Mouse (Mus musculus) forebrain, embryonic 12.5 days (tissue): ENCODE measurements around the gene Twf2. TPM values are rescaled to one million over a fixed set of nuclear protein-coding genes. Genes with fewer than 3 reads are reported as not detected.

Experiments
- ATAC-seq: fragments of 200-750 bp; cut with Nextera tagmentation; 2 replicates; pipeline ENCODE4 v1.8.0; 2017; ENCODE audit warnings: moderate TSS enrichment; ENCODE audit not compliant: low FRiP score
- H3K27ac ChIP-seq: fragments of 300-500 bp; sonication (generic); 2 replicates; pipeline ENCODE4 v1.5.1; 2016; ENCODE audit warnings: mild to moderate bottlenecking
- H3K27me3 ChIP-seq: fragments of 300-500 bp; sonication (generic); 2 replicates; pipeline ENCODE4 v1.6.1; 2016; ENCODE audit warnings: mild to moderate bottlenecking
- H3K36me3 ChIP-seq: fragments of 300-500 bp; sonication (generic); replicated peaks from 2 replicates; pipeline ENCODE4 v1.6.1; 2016; ENCODE audit warnings: mild to moderate bottlenecking
- H3K4me1 ChIP-seq: fragments of 300-500 bp; sonication (generic); 2 replicates; pipeline ENCODE4 v1.6.1; 2016
- H3K4me2 ChIP-seq: fragments of 300-500 bp; sonication (generic); 2 replicates; pipeline ENCODE4 v1.6.1; 2016; ENCODE audit warnings: mild to moderate bottlenecking, moderate library complexity
- H3K4me3 ChIP-seq: fragments of 300-500 bp; sonication (generic); replicated peaks from 2 replicates; pipeline ENCODE4 v1.5.1; 2016; ENCODE audit warnings: mild to moderate bottlenecking
- H3K9ac ChIP-seq: fragments of 300-500 bp; sonication (generic); 2 replicates; pipeline ENCODE4 v1.6.1; 2016; ENCODE audit warnings: mild to moderate bottlenecking
- H3K9me3 ChIP-seq: fragments of 300-500 bp; sonication (generic); 2 replicates; pipeline ENCODE4 v1.6.1; 2016
- WGBS: fragments of 180-500 bp; shearing (Covaris S2); methylation state at CpG from one replicate; pipeline ENCODE4 v1.1.7; 2016; 5-methylcytosine and 5-hydroxymethylcytosine counted together
- polyA plus RNA-seq: library from polyadenylated mRNA; unstranded; fragments of >200 nt; fragmentation: Nextera tagmentation; extraction: Ambion mirVana; gene quantifications from 2 replicates; pipeline ENCODE4 v1.2.1, GENCODE M21; 2016

Gene Twf2
- 53.9 and 59.3 TPM in 2 replicates for polyA plus RNA-seq

DNA sequence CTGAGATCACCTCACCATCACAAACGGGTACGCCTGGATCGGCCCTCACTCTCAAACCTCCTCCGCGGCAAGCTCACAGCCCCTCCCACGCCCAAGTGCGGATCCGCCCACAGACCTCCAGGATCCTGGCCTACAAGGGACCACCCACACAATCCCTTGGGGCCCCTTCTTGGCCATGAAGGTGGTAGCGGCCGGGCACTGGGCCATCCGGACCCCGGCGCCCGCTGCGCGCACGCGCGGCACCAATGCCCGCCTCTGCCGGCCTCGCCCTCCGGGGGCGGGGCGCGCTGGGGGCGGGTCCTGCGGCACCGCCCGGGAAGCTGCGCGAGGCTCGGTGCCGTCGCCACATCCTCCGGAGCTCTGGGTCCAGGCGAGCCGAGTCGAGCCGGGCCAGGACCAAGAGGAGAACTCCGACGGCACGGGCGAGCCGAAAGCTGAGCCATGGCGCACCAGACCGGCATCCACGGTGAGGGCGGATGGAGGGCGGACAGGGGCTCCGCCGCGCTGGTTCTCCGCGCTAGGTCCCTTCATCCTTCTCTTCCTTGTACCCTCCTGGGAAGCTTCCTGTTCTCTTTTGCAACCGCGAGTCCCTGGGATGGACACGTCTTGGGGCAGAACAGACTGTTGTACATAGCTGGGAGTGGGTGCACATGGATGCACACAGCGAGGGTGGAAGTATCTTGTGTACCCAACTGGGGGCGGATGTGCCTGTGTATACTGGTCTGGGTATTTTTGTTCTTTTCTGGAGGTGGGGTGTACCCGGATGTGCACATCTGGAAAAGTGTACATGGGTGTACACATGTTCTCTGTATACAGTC lies at the start of gene Twf2:
Twf2 (plus strand) TSS at position 290 of the 818 bp plus-strand sequence.
- H3K9ac ChIP-seq: peak within 1 kb of the TSS; percentile 75
- 0 out of 2 replicates have a peak, but pooled peaks cover 5% of the 10 kb centered on the region for H3K27me3 ChIP-seq
- WGBS: 2% methylated on average over 61 of the region's 61 CpGs
- ATAC-seq: peak; percentile 88
- H3K27ac ChIP-seq: peak within 1 kb of the TSS; percentile 64
- no peaks in the 10 kb centered on the region for H3K36me3 ChIP-seq
- no peaks in the 10 kb centered on the region for H3K9me3 ChIP-seq
- H3K4me2 ChIP-seq: peak within 1 kb of the TSS; percentile 69
- H3K4me3 ChIP-seq: peak within 1 kb of the TSS; percentile 63
- H3K4me1 ChIP-seq: peaks cover 49% of the 10 kb centered on the region

- WGBS: 90% methylated on average over 9 of the region's 9 CpGs
- H3K4me1 ChIP-seq: peaks cover 55% of the 10 kb centered on the region
- peaks cover 32% of the 10 kb centered on the region for H3K36me3 ChIP-seq
Observed at GRCm38 (mm10) chr9:106154106-106154505, 48.8 kb upstream of the Twf2 start.

DNA sequence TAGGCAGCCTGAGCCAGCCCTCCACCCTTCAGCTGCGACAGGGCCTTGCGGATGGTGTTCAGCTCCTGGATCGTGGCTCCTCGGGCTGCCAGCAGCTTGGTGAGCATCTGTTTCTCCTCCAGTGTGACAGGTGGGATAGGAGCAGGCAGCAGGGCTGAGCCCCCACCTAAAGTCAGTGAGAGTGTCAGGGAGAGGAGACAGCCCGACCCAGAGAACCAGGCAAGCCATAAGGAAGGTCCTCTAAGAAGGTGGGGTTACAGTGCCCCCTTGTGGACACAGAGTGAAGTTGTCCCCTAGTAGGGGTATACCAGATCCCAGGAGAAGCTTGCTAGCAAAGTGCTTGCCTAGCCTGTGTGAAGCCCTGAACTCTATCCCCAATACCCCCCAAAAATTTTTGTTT lies 46.5 kb upstream of the Twf2 start:
- WGBS: 54% methylated on average over 5 of the region's 5 CpGs
- H3K4me1 ChIP-seq: peaks cover 42% of the 10 kb centered on the region
- peaks cover 6% of the 10 kb centered on the region; the same call in 1 of the 2 replicates for H3K27me3 ChIP-seq

More at GRCm38 (mm10) chr9:106154106-106154505, 48.8 kb upstream of the Twf2 start:
- no peak overlapping the region for H3K9ac ChIP-seq
- peaks cover 15% of the 10 kb centered on the region; the same call in 1 of the 2 replicates for H3K27me3 ChIP-seq
- no peaks in the 10 kb centered on the region for H3K9me3 ChIP-seq
- no peak overlapping the region for H3K4me3 ChIP-seq
- H3K4me2 ChIP-seq: no peak overlapping the region
- H3K27ac ChIP-seq: peak overlapping the region; percentile 48
- ATAC-seq: no peak

GRCm38 (mm10) chr9:106156921-106157622 lies 45.8 kb upstream of the Twf2 start:
- no peaks in the 10 kb centered on the region for H3K9me3 ChIP-seq
- peaks cover 21% of the 10 kb centered on the region for H3K36me3 ChIP-seq
- ATAC-seq: peak; percentile 12; the same call in 1 of the 2 replicates
- peak overlapping the region; percentile 13; the same call in 1 of the 2 replicates for H3K9ac ChIP-seq
- 0 out of 2 replicates have a peak overlapping the region, but pooled peaks have one; percentile 5 for H3K27ac ChIP-seq
- WGBS: 78% methylated on average over 21 of the region's 21 CpGs
- peaks cover 12% of the 10 kb centered on the region for H3K27me3 ChIP-seq
- H3K4me1 ChIP-seq: peaks cover 39% of the 10 kb centered on the region
- H3K4me3 ChIP-seq: no peak overlapping the region
- no peak overlapping the region for H3K4me2 ChIP-seq

More for the DNA sequence above, 46.5 kb upstream of the Twf2 start:
- H3K9me3 ChIP-seq: no peaks in the 10 kb centered on the region
- peak overlapping the region; percentile 79; the same call in 1 of the 2 replicates for H3K27ac ChIP-seq
- H3K36me3 ChIP-seq: peaks cover 25% of the 10 kb centered on the region
- ATAC-seq: peak; percentile 65
- no peak overlapping the region for H3K4me3 ChIP-seq
- no peak overlapping the region for H3K4me2 ChIP-seq
- H3K9ac ChIP-seq: no peak overlapping the region

GRCm38 (mm10) chr9:106157623-106157925 lies 45.3 kb upstream of the Twf2 start:
- peak overlapping the region; percentile 13; the same call in 1 of the 2 replicates for H3K9ac ChIP-seq
- H3K9me3 ChIP-seq: no peaks in the 10 kb centered on the region
- peaks cover 12% of the 10 kb centered on the region for H3K27me3 ChIP-seq
- no peak overlapping the region for H3K4me3 ChIP-seq
- WGBS: 85% methylated on average over 10 of the region's 10 CpGs
- peaks cover 16% of the 10 kb centered on the region for H3K36me3 ChIP-seq
- H3K27ac ChIP-seq: no peak overlapping the region
- no peak for ATAC-seq
- no peak overlapping the region for H3K4me2 ChIP-seq
- peaks cover 37% of the 10 kb centered on the region for H3K4me1 ChIP-seq

GRCm38 (mm10) chr9:106158037-106158491 lies 44.8 kb upstream of the Twf2 start, which contains the start of gene Glyctk:
Gene Glyctk, minus strand, starts transcription at chr9:106158138.
- Histone ChIP-seq H3K4me1 (peaks cover 37% of the 10 kb centered on the region), H3K27me3 (peaks cover 12% of the 10 kb centered on the region), H3K4me3 (no peak within 1 kb of the TSS), H3K36me3 (peaks cover 11% of the 10 kb centered on the region; the same call in 1 of the 2 replicates), H3K9me3 (no peaks in the 10 kb centered on the region), H3K4me2 (no peak within 1 kb of the TSS), H3K27ac (0 out of 2 replicates have a peak within 1 kb of the TSS, but pooled peaks have one; percentile 5), H3K9ac (peak within 1 kb of the TSS; percentile 13; the same call in 1 of the 2 replicates)
- WGBS: 85% methylated on average over 6 of the region's 6 CpGs
- ATAC-seq: no peak

GRCm38 (mm10) chr9:106159237-106159636 lies 43.7 kb upstream of the Twf2 start:
- H3K9ac ChIP-seq: no peak overlapping the region
- no peak for ATAC-seq
- peaks cover 12% of the 10 kb centered on the region for H3K27me3 ChIP-seq
- no peaks in the 10 kb centered on the region for H3K9me3 ChIP-seq
- no peak overlapping the region for H3K27ac ChIP-seq
- H3K4me2 ChIP-seq: peak overlapping the region; percentile 57
- WGBS: 84% methylated on average over 9 of the region's 9 CpGs
- 0 out of 2 replicates have a peak, but pooled peaks cover under 1% of the 10 kb centered on the region for H3K36me3 ChIP-seq
- no peak overlapping the region for H3K4me3 ChIP-seq
- peaks cover 34% of the 10 kb centered on the region for H3K4me1 ChIP-seq

DNA sequence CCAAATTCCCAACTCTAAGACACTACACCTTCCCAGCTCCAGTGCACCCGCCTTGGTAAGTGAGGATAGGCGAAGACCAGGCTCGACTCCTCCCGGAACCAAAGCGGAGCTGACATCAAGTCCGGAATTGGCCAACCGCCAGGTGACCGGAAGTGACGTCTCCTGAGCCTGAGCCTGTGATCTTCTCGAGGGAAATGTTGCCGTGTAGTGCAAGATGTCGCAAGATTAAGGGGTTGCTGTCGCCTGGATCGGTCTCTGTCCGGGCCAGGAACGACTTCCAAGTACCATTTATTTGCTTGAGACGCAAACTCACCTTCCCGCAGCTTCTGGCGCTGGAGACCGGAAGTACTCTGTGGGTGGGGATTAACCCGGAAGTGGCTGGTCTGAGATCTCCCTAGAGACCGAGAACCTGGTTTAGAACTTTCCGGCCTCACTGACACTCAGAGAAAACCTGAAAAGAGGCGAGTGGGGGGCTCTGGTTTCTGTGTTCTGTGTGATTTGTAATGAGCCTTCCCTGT lies 43.1 kb upstream of the Twf2 start:
- peaks cover 12% of the 10 kb centered on the region for H3K27me3 ChIP-seq
- ATAC-seq: peak; percentile 72
- no peaks in the 10 kb centered on the region for H3K9me3 ChIP-seq
- H3K27ac ChIP-seq: peak overlapping the region; percentile 94
- 5% methylated on average over 24 of the region's 24 CpGs for WGBS
- H3K4me1 ChIP-seq: peaks cover 31% of the 10 kb centered on the region
- H3K36me3 ChIP-seq: no peaks in the 10 kb centered on the region
- H3K4me3 ChIP-seq: peak overlapping the region; percentile 52
- peak overlapping the region; percentile 53 for H3K9ac ChIP-seq
- H3K4me2 ChIP-seq: peak overlapping the region; percentile 57

- Histone ChIP-seq H3K36me3 (no peaks in the 10 kb centered on the region), H3K27ac (peak overlapping the region; percentile 94), H3K4me2 (peak overlapping the region; percentile 57), H3K9ac (peak overlapping the region; percentile 53; the same call in 1 of the 2 replicates), H3K9me3 (no peaks in the 10 kb centered on the region), H3K4me3 (peak overlapping the region; percentile 52), H3K27me3 (peaks cover 11% of the 10 kb centered on the region), H3K4me1 (peaks cover 25% of the 10 kb centered on the region)
- no peak for ATAC-seq
- 48% methylated on average over 5 of the region's 5 CpGs for WGBS
Observed at GRCm38 (mm10) chr9:106160426-106160825, 42.5 kb upstream of the Twf2 start.

DNA sequence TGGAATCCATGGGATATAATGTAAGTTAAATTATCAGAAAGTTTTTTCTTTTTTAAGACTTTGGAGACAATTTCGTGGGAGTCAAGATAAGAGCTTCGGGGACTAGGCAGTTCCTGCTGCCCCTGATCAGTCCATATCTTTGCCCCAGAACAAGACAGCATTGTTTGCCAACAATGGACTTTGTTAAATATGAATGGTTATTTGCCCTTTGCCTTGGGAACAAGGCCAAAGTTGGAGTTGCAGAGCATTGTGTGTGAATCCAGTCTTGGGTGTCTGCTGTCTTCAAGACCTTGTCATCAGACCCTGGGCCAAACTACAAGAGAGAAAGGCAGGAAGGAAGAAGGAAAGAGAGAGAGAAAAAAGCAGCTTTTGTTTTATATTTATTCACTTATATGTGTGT lies 36.2 kb upstream of the Twf2 start:
- H3K27ac ChIP-seq: no peak overlapping the region
- 79% methylated on average over 2 of the region's 2 CpGs for WGBS
- H3K4me3 ChIP-seq: no peak overlapping the region
- peaks cover 8% of the 10 kb centered on the region for H3K4me1 ChIP-seq
- H3K4me2 ChIP-seq: no peak overlapping the region
- H3K9ac ChIP-seq: no peak overlapping the region
- no peak for ATAC-seq
- no peaks in the 10 kb centered on the region for H3K36me3 ChIP-seq
- H3K27me3 ChIP-seq: peaks cover 3% of the 10 kb centered on the region; the same call in 1 of the 2 replicates
- H3K9me3 ChIP-seq: no peaks in the 10 kb centered on the region

GRCm38 (mm10) chr9:106167241-106167640 lies 35.7 kb upstream of the Twf2 start:
- 78% methylated on average over 3 of the region's 3 CpGs for WGBS
- Histone ChIP-seq H3K4me2 (no peak overlapping the region), H3K9ac (no peak overlapping the region), H3K36me3 (no peaks in the 10 kb centered on the region), H3K9me3 (no peaks in the 10 kb centered on the region), H3K4me1 (peaks cover 8% of the 10 kb centered on the region), H3K4me3 (no peak overlapping the region), H3K27me3 (no peaks in the 10 kb centered on the region), H3K27ac (no peak overlapping the region)
- ATAC-seq: no peak

GRCm38 (mm10) chr9:106167703-106168102 lies 35.2 kb upstream of the Twf2 start:
- Histone ChIP-seq H3K4me3 (no peak overlapping the region), H3K4me2 (no peak overlapping the region), H3K27ac (no peak overlapping the region), H3K27me3 (no peaks in the 10 kb centered on the region), H3K9me3 (no peaks in the 10 kb centered on the region), H3K9ac (no peak overlapping the region), H3K4me1 (peaks cover 10% of the 10 kb centered on the region), H3K36me3 (no peaks in the 10 kb centered on the region)
- whole genome bisulfite sequencing: 27% methylated on average over 1 of the region's 1 CpGs
- no peak for ATAC-seq
